Mouse (Mus musculus) skeletal muscle tissue, adult 2 months (tissue): ENCODE results near the gene Serinc2.
"Not testable (repeated sequence)": the region's sequence is repeated elsewhere in the genome, so short reads cannot be mapped to it uniquely, and the experiment has no call there.

Experiments used
- DNase-seq: peaks from one replicate; pipeline ENCODE4 v3.0.0-alpha.2; 2012; ENCODE audit warnings: low read depth, low spot score

Serinc2 gene

GRCm38 (mm10) chr4:130264131-130264530, 14.9 kb downstream of the Serinc2 start:
- DNase-seq: no peak

- no peak for DNase-seq
Observed at GRCm38 (mm10) chr4:130260406-130260805, 18.6 kb downstream of the Serinc2 start.

GRCm38 (mm10) chr4:130252441-130253157, 26.4 kb downstream of the Serinc2 start:
- no peak for DNase-seq

- no peak for DNase-seq
Observed at GRCm38 (mm10) chr4:130251763-130252162, 27.2 kb downstream of the Serinc2 start.

- DNase-seq: no peak
Observed at GRCm38 (mm10) chr4:130251172-130251705, 27.8 kb downstream of the Serinc2 start.

GRCm38 (mm10) chr4:130248636-130249035, 30.4 kb downstream of the Serinc2 start:
- DNase-seq: no peak

GRCm38 (mm10) chr4:130246132-130246531, 32.9 kb downstream of the Serinc2 start:
- DNase-seq: peak; percentile 62

- no peak for DNase-seq
Observed at GRCm38 (mm10) chr4:130244749-130245148, 34.3 kb downstream of the Serinc2 start.

GRCm38 (mm10) chr4:130243621-130244020, 35.4 kb downstream of the Serinc2 start:
- not testable (repeated sequence) for DNase-seq

GRCm38 (mm10) chr4:130242956-130243355, 36.0 kb downstream of the Serinc2 start:
- DNase-seq: no peak

GRCm38 (mm10) chr4:130240695-130241094, 38.3 kb downstream of the Serinc2 start:
- DNase-seq: no peak

GRCm38 (mm10) chr4:130237607-130238006, 41.4 kb downstream of the Serinc2 start:
- DNase-seq: no peak

GRCm38 (mm10) chr4:130236361-130236760, 42.6 kb downstream of the Serinc2 start:
- no peak for DNase-seq

GRCm38 (mm10) chr4:130224071-130224470, 54.9 kb downstream of the Serinc2 start:
- no peak for DNase-seq

- DNase-seq: no peak
Observed at GRCm38 (mm10) chr4:130222179-130222578, 56.8 kb downstream of the Serinc2 start, which contains the start of gene Gm853. TSS of gene Gm853 (minus strand) at chr4:130222401.

- DNase-seq: no peak
Observed at GRCm38 (mm10) chr4:130220176-130220575, 58.8 kb downstream of the Serinc2 start.

GRCm38 (mm10) chr4:130215392-130215791, 63.6 kb downstream of the Serinc2 start:
- no peak for DNase-seq

- DNase-seq: no peak
Observed at GRCm38 (mm10) chr4:130213857-130214256, 65.1 kb downstream of the Serinc2 start.

- DNase-seq: no peak
Observed at GRCm38 (mm10) chr4:130213197-130213596, 65.8 kb downstream of the Serinc2 start.

GRCm38 (mm10) chr4:130212421-130212820, 66.6 kb downstream of the Serinc2 start:
- no peak for DNase-seq

- no peak for DNase-seq
Observed at GRCm38 (mm10) chr4:130211870-130212269, 67.1 kb downstream of the Serinc2 start.
